Mouse (Mus musculus) lung, postnatal 0 days (tissue): ENCODE results near the gene Hoxa13.

Experiments used
- CTCF ChIP-seq: IDR thresholded peaks from 2 replicates; pipeline ENCODE4 v1.5.1; 2016; ENCODE audit warnings: antibody characterized with exemption, mild to moderate bottlenecking
- EP300 ChIP-seq: IDR thresholded peaks from 2 replicates; pipeline ENCODE4 v1.6.1; 2016; ENCODE audit warnings: antibody characterized with exemption, mild to moderate bottlenecking, control low read depth

- TF ChIP-seq CTCF (no peak), EP300 (no peak)
Observed at GRCm38 (mm10) chr6:52248638-52249414, 11.9 kb downstream of the Hoxa13 start.
